Mouse (Mus musculus): ENCODE results near the gene Cherp. TPM values are rescaled to one million over a fixed set of nuclear protein-coding genes. Genes with fewer than 3 reads are reported as not detected.

The Cherp gene
- 5.4 TPM for polyA plus RNA-seq (2014; fragmentation: Illumina TruSeq; extraction: RNeasy Lipid Tissue Mini Kit (QIAGEN cat#74804); ENCODE audit: low read depth, low replicate concordance)

DNA sequence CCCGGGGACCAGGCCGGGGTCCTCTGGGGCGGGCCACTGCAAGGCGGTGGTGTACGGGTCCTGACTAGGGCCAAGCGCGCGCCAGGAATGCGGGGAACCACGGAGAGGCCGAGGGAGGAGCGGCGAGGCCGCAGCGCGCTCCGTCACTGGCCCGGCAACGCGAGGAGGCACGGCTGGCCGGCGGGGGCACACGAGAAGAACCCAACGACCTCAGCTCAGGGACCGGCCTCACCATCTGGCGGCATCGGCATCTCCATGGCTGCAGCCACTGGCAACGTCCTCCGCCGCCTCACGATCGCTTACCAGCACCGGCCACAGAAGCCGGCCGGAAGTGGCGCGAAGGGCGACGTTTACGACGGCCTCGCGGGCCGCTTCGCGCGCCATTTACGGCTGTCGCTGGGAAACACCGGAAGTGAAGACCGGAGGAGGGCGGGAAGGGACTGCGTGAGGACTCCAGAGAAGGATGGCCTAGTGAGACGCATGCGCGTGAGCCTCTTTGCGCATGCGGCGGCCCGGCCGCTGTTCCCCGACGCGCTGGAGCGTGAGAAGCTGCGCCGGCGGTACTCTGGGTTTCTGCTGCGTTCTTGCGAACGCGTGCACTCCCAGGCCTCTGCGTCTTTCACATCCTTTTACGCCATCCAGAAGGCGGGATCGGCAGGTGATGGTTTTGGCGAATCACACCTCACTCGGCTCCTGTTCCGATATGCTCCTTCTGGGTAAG, at the start of gene Cherp:
Cherp (minus strand) TSS at position 401 of the 721 bp plus-strand sequence.

GRCm38 (mm10) chr8:72491680-72492621, 16.9 kb upstream of the Cherp start, which contains the start of gene Slc35e1:
Gene Slc35e1, minus strand, starts transcription at chr8:72492614.

GRCm38 (mm10) chr8:72443338-72443993, 31.6 kb downstream of the Cherp start, which contains the start of the genes Calr3 and 1700030K09Rik:
Gene Calr3, minus strand, starts transcription at chr8:72443870.
Gene 1700030K09Rik, plus strand, starts transcription at chr8:72443880.

DNA sequence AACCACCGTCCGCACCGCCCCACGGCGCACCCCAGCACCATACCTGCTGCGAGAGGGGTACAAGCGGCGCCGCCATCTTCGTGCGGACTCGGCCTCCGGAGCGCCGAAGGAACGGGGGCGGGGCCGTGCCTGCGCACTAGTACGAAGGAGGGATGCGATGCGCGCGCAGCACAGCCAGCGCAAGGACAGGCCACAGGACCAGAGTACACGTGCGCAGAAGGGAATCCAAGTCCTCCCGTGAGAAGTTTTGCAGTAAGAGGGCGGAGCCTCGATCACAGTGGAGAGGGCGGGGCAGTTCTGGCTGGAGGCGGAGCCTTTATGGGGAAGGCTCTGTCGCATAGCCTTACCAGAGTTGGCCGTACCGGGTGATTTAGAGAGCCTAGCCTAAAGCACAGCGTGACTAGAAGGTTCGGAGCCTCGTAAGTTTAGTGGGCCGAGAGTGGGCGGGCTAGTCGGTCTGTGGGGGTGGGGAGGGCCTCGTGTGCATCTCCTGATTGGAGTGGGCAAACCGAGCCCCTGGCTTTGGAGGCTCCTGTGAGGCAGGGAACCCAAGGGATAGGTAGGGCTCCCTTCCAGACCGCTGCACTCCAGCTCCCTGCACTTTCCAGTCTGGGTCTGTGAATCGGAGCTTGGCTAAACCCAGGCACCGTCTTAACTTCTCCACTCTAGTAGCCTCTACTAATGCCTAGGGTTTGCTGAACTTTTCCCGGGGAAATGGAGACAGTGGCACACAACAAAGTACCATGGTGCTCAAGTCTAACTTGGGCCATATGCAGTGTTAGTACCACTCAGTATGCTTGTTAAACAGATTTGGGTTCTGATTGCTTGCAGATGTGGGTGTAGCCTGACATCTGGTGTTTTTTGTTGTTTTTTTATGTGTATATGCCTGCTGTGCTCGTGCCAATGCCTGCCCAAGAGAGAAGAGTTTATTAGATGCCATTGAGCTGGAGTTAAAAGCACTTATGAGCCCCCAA, 53.4 kb downstream of the Cherp start, which contains the start of gene Eps15l1:
Eps15l1 (minus strand) TSS at position 99 of the 974 bp plus-strand sequence.

Other genes starting within 250 kb of the Cherp start
- gene Ap1m1, start 235.2 kb downstream of the Cherp start, polyA plus RNA-seq (2014; fragmentation: Illumina TruSeq; extraction: RNeasy Lipid Tissue Mini Kit (QIAGEN cat#74804); ENCODE audit: low read depth, low replicate concordance) = 13.4 TPM
- gene Gm10282, start 170.0 kb downstream of the Cherp start, polyA plus RNA-seq (2014; fragmentation: Illumina TruSeq; extraction: RNeasy Lipid Tissue Mini Kit (QIAGEN cat#74804); ENCODE audit: low read depth, low replicate concordance) = 2.2 TPM
- gene Klf2, start 156.2 kb downstream of the Cherp start, polyA plus RNA-seq (2014; fragmentation: Illumina TruSeq; extraction: RNeasy Lipid Tissue Mini Kit (QIAGEN cat#74804); ENCODE audit: low read depth, low replicate concordance) = 16.3 TPM
- gene Eps15l1, start 53.8 kb downstream of the Cherp start, polyA plus RNA-seq (2014; fragmentation: Illumina TruSeq; extraction: RNeasy Lipid Tissue Mini Kit (QIAGEN cat#74804); ENCODE audit: low read depth, low replicate concordance) = 32.2 TPM
- gene Calr3, start 31.4 kb downstream of the Cherp start, polyA plus RNA-seq (2014; fragmentation: Illumina TruSeq; extraction: RNeasy Lipid Tissue Mini Kit (QIAGEN cat#74804); ENCODE audit: low read depth, low replicate concordance) = 6.9 TPM
- gene 1700030K09Rik, start 31.3 kb downstream of the Cherp start, polyA plus RNA-seq (2014; fragmentation: Illumina TruSeq; extraction: RNeasy Lipid Tissue Mini Kit (QIAGEN cat#74804); ENCODE audit: low read depth, low replicate concordance) = 1.6 TPM
- gene Slc35e1, start 17.4 kb upstream of the Cherp start, polyA plus RNA-seq (2014; fragmentation: Illumina TruSeq; extraction: RNeasy Lipid Tissue Mini Kit (QIAGEN cat#74804); ENCODE audit: low read depth, low replicate concordance) = 26.6 TPM
- gene Med26, start 73.0 kb upstream of the Cherp start, polyA plus RNA-seq (2014; fragmentation: Illumina TruSeq; extraction: RNeasy Lipid Tissue Mini Kit (QIAGEN cat#74804); ENCODE audit: low read depth, low replicate concordance) = 2.4 TPM
- gene Smim7, start 95.9 kb upstream of the Cherp start, polyA plus RNA-seq (2014; fragmentation: Illumina TruSeq; extraction: RNeasy Lipid Tissue Mini Kit (QIAGEN cat#74804); ENCODE audit: low read depth, low replicate concordance) = 41.8 TPM
- 1.6 TPM for gene Tmem38a, start 96.8 kb upstream of the Cherp start, polyA plus RNA-seq (2014; fragmentation: Illumina TruSeq; extraction: RNeasy Lipid Tissue Mini Kit (QIAGEN cat#74804); ENCODE audit: low read depth, low replicate concordance)
- gene Nwd1, start 171.5 kb upstream of the Cherp start, polyA plus RNA-seq (2014; fragmentation: Illumina TruSeq; extraction: RNeasy Lipid Tissue Mini Kit (QIAGEN cat#74804); ENCODE audit: low read depth, low replicate concordance) = 0.12 TPM
- gene Sin3b, start 248.1 kb upstream of the Cherp start, polyA plus RNA-seq (2014; fragmentation: Illumina TruSeq; extraction: RNeasy Lipid Tissue Mini Kit (QIAGEN cat#74804); ENCODE audit: low read depth, low replicate concordance) = 19.4 TPM